Mouse (Mus musculus) bone marrow, adult 2 months (tissue): Measurements from ENCODE around the gene Olfr700.

Source experiments
- CTCF ChIP-seq: fragments of 200-500 bp; IDR thresholded peaks from 2 replicates; pipeline ENCODE4 v1.5.1; 2011; ENCODE audit warnings: low read length, control low read depth; ENCODE audit not compliant: control insufficient read depth, insufficient read depth
- POLR2A ChIP-seq: fragments of 200-500 bp; IDR thresholded peaks from 2 replicates; pipeline ENCODE4 v1.6.1; 2011; ENCODE audit warnings: low read depth, mild to moderate bottlenecking, control low read depth, low read length, borderline replicate concordance; ENCODE audit not compliant: control insufficient read depth

- TF ChIP-seq CTCF, result no peak
- TF ChIP-seq POLR2A, result no peak
Measured at GRCm38 (mm10) chr7:106788330-106788729, 20.3 kb downstream of the Olfr700 start.
